ENCODE assay signal across 16 mouse cellular contexts in the genomic region with DNA sequence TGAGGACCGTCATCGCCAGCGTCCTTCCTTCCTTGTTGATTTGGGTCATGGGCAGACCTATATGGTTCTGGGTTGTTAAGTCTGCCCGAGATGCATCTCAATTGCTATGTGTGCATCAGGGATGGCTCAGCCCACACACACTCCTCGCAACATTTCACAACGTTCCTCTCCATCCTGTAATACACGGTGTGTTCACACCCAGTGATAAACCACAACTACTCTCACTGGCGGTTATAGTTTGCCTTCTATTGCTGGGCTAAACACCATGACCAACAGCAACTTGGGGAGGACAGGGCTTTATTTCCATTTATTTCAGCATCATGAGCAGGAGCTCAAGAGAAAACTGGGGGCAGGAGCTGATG. TPM values are rescaled to one million over a fixed set of nuclear protein-coding genes. Genes with fewer than 3 reads are reported as not detected.
DNase-seq lines count a peak whose midpoint lies in the region; ATAC-seq and TF ChIP-seq lines count a peak whose summit lies in the region.
"Had no signal": no experiment of that assay in that cellular context is flagged by ENCODE, and none has a peak within 500 bp of the region (broad histone marks: within the 10 kb centered on the region; RNA-seq: fewer than 3 reads in every experiment).

No protein-coding gene starts in this region.

- no peak for ATAC-seq in kidney, postnatal 0 days (replicated peaks; ENCODE audit: low FRiP score, low read depth)
- ATAC-seq in hindbrain, postnatal 0 days = 0 out of 2 replicates have a peak, but pooled peaks have one; percentile 29
- ATAC-seq in neural tube, embryonic 15.5 days (ENCODE audit: low FRiP score) = no peak
- ATAC-seq: liver, postnatal 0 days had no signal

- no peaks in the 10 kb centered on the region for H3K36me3 ChIP-seq in kidney, postnatal 0 days (ENCODE audit: insufficient read depth, low read length)
- no peaks in the 10 kb centered on the region for H3K36me3 ChIP-seq in hindbrain, postnatal 0 days (ENCODE audit: insufficient read depth, low read length)
- H3K36me3 ChIP-seq in neural tube, embryonic 15.5 days = no peaks in the 10 kb centered on the region
- H3K36me3 ChIP-seq: heart, embryonic 12.5 days; limb, embryonic 15.5 days had no signal

- no peak for DNase-seq in cerebellum, adult 2 months
- no peak for DNase-seq in cerebellum, postnatal 14 days
- no peak for DNase-seq in kidney, postnatal 0 days (ENCODE audit: low spot score)
- no peak for DNase-seq in kidney, postnatal 25 days
- no peak for DNase-seq in hindbrain, postnatal 0 days (ENCODE audit: low spot score)
- DNase-seq in urinary bladder, adult 2 months (ENCODE audit: low spot score) = no peak
- DNase-seq in spleen, adult 12 weeks (ENCODE audit: low spot score) = no peak
- DNase-seq: adrenal gland, adult 8-10 months; cerebellum, adult 9-10 months; kidney, adult 11 months; liver, postnatal 0 days; lung, postnatal 14 days had no signal

- TF ChIP-seq POLR2A in cerebellum, adult 2 months (IDR thresholded peaks at IDR 0.05; ENCODE audit: borderline replicate concordance, insufficient read depth, low read length) = no peak

- no peaks in the 10 kb centered on the region for H3K27me3 ChIP-seq in cerebellum, adult 2 months (ENCODE audit: control insufficient read depth, insufficient read depth, low read length)
- H3K27me3 ChIP-seq in kidney, postnatal 0 days (ENCODE audit: insufficient read depth, low read length) = no peaks in the 10 kb centered on the region
- no peaks in the 10 kb centered on the region for H3K27me3 ChIP-seq in hindbrain, postnatal 0 days (ENCODE audit: insufficient read depth, low read length)
- no peaks in the 10 kb centered on the region for H3K27me3 ChIP-seq in neural tube, embryonic 15.5 days (replicated peaks)
- H3K27me3 ChIP-seq: heart, embryonic 12.5 days; limb, embryonic 15.5 days had no signal

- WGBS in cerebellum, adult 2 months = 48% methylated on average over 8 of the region's 8 CpGs
- WGBS in kidney, postnatal 0 days = 54% methylated on average over 8 of the region's 8 CpGs
- WGBS in hindbrain, postnatal 0 days = 53% methylated on average over 8 of the region's 8 CpGs
- WGBS in neural tube, embryonic 15.5 days = 68% methylated on average over 8 of the region's 8 CpGs

- H3K9ac ChIP-seq in kidney, postnatal 0 days (ENCODE audit: low read depth, low read length) = no peak overlapping the region
- no peak overlapping the region for H3K9ac ChIP-seq in hindbrain, postnatal 0 days (replicated peaks; ENCODE audit: low read length)
- H3K9ac ChIP-seq in neural tube, embryonic 15.5 days (replicated peaks) = no peak overlapping the region
- H3K9ac ChIP-seq: heart, embryonic 12.5 days; limb, embryonic 15.5 days; liver, postnatal 0 days had no signal

- no peaks in the 10 kb centered on the region for H3K9me3 ChIP-seq in kidney, postnatal 0 days (replicated peaks; ENCODE audit: low read length)
- H3K9me3 ChIP-seq in hindbrain, postnatal 0 days (ENCODE audit: low read length) = no peaks in the 10 kb centered on the region
- no peaks in the 10 kb centered on the region for H3K9me3 ChIP-seq in neural tube, embryonic 15.5 days (replicated peaks)
- H3K9me3 ChIP-seq: heart, embryonic 12.5 days; limb, embryonic 15.5 days had no signal

- H3K4me1 ChIP-seq in cerebellum, adult 2 months (ENCODE audit: control insufficient read depth, insufficient read depth, low read length) = peaks cover 4% of the 10 kb centered on the region; the same call in 1 of the 2 replicates
- H3K4me1 ChIP-seq in kidney, postnatal 0 days (replicated peaks; ENCODE audit: insufficient read depth, low read length) = no peaks in the 10 kb centered on the region
- peaks cover 7% of the 10 kb centered on the region; the same call in 1 of the 2 replicates for H3K4me1 ChIP-seq in hindbrain, postnatal 0 days (ENCODE audit: insufficient read depth, low read length)
- H3K4me1 ChIP-seq in neural tube, embryonic 15.5 days = peaks cover 7% of the 10 kb centered on the region; the same call in 1 of the 2 replicates

- peak overlapping the region; percentile 9 for H3K4me3 ChIP-seq in cerebellum, adult 2 months (replicated peaks; ENCODE audit: insufficient read depth, low read depth, low read length)
- no peak overlapping the region for H3K4me3 ChIP-seq in kidney, postnatal 0 days (replicated peaks; ENCODE audit: low read depth, low read length)
- H3K4me3 ChIP-seq in hindbrain, postnatal 0 days (ENCODE audit: low read length) = no peak overlapping the region
- H3K4me3 ChIP-seq in neural tube, embryonic 15.5 days (replicated peaks) = no peak overlapping the region
- H3K4me3 ChIP-seq: heart, embryonic 12.5 days; limb, embryonic 15.5 days had no signal

- no peak for TF ChIP-seq CTCF in cerebellum, adult 2 months (IDR thresholded peaks at IDR 0.05; ENCODE audit: borderline replicate concordance, insufficient read depth, low read depth, low read length)
- TF ChIP-seq CTCF in kidney, postnatal 0 days (IDR thresholded peaks at IDR 0.05; ENCODE audit: low read depth) = no peak
- no peak for TF ChIP-seq CTCF in hindbrain, postnatal 0 days (IDR thresholded peaks at IDR 0.05; ENCODE audit: low read depth)

- H3K4me2 ChIP-seq in kidney, postnatal 0 days (ENCODE audit: low read length) = 0 out of 2 replicates have a peak overlapping the region, but pooled peaks have one; percentile 14
- peak overlapping the region; percentile 31; the same call in 1 of the 2 replicates for H3K4me2 ChIP-seq in hindbrain, postnatal 0 days (ENCODE audit: low read depth, low read length)
- peak overlapping the region; percentile 29 for H3K4me2 ChIP-seq in neural tube, embryonic 15.5 days
- H3K4me2 ChIP-seq: limb, embryonic 15.5 days had no signal

- no peak overlapping the region for H3K27ac ChIP-seq in cerebellum, adult 2 months (ENCODE audit: insufficient read depth, low read length)
- no peak overlapping the region for H3K27ac ChIP-seq in kidney, postnatal 0 days
- no peak overlapping the region for H3K27ac ChIP-seq in hindbrain, postnatal 0 days
- H3K27ac ChIP-seq in neural tube, embryonic 15.5 days (replicated peaks) = no peak overlapping the region
- H3K27ac ChIP-seq: limb, embryonic 15.5 days; stomach, postnatal 0 days had no signal

RNA-seq across cellular contexts. Expression of gene Rpap3, which starts 46.9 kb away (rescaled TPM):
- 25.3 and 26.0 TPM in 2 replicates for polyA plus RNA-seq in cerebellum, adult 2 months (2012; rRNA removed)
- 36.3 and 37.2 TPM in 2 replicates for polyA plus RNA-seq in kidney, postnatal 0 days (2015; fragmentation: Nextera tagmentation; extraction: Ambion mirVana)
- 14.1 and 19.2 TPM in 2 replicates for total RNA-seq in hindbrain, postnatal 0 days (2014; rRNA removed)
- polyA plus RNA-seq in hindbrain, postnatal 0 days (2015; fragmentation: Nextera tagmentation; extraction: Ambion mirVana) = 38.1 and 41.6 TPM in 2 replicates
- polyA plus RNA-seq in neural tube, embryonic 15.5 days (2015; fragmentation: Nextera tagmentation; extraction: Ambion mirVana) = 30.5 and 31.3 TPM in 2 replicates
- polyA plus RNA-seq in urinary bladder, adult 2 months (2012; rRNA removed) = 23.5 and 26.0 TPM in 2 replicates
